Mouse (Mus musculus): ENCODE measurements at regions not wholly inside any gene's neighbourhood (a gene's known extent, or its start where the extent isn't known, plus 50 kb on each side); places are given as distances from the start of the nearest gene placed in this dataset.
"Not testable (repeated sequence)": the region's sequence is repeated elsewhere in the genome, so short reads cannot be mapped to it uniquely, and the experiment has no call there.

DNA sequence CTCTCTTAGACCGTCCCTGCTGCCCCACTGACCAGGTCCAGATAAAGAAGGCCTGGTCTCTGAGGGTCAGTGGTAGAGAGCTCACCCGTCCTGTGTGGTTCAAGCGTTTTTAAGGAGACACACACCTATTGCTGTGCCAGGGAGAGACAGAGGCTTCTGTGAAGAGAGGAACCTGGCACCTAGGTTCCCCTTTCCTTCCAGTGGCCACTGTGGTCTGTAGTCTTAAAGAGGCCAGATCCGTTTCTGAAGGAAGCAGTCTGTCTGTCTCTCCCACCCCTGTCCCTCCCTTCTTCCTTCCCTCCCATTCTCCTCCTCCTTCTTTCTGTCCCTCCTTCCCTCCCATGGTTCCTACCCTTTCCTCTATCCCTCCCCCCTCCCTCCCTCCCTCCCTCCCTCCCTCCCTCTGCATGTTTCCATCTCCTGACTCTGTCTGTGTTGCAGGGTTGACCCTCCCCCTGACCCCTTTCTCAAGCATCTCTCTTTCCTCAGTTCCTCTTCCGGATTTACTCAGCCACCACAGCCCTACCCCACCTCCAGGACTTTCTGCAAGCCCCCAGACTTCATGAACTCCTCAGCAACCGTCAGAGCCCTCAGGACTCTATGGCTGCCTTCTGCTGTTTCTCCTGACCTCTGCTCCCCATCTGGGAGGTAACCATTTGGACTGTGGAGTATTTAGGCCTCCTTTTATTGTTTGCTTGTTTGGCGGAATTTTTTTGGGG is 100.1 kb upstream of the Ubl3 start:
- no peak for DNase-seq (ENCODE audit: low read depth, low spot score)

DNA sequence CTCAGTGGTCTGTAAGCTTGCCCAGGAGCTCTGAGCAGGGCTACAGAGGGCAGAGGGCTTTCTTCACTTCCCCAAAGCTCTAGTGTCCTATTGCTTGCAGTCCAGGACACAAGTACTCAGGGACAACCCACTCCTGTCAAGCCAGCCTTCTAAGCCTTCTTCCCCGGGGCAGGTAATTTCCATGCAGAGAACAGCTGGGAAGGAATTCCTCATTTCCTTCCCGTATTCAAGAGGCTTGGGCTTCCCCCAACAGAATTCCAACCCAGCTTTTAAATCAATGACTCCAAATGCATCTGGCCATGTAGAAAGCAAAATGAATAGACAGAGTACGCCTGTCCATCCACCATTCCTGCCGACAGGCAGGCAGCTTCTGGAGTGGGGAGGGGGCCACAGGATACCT is 99.1 kb upstream of the Ubl3 start:
- no peak for DNase-seq (ENCODE audit: low read depth, low spot score)

DNA sequence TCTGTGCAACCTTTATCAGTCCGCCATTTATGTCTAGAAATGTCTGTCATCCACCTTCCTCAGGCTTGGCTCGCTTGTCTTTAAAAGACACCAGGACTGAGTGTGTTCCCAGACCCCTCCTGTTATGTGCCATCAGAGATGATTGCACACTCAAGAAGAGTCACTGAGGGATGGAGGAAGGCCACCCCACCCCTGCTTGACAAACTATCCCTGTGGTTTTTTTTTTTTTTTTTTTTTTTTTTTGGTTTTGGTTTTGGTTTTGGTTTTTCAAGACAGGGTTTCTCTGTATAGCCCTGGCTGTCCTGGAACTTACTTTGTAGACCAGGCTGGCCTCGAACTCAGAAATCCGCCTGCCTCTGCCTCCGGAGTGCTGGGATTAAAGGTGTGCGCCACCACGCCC is 97.0 kb upstream of the Ubl3 start:
- not testable (repeated sequence) for DNase-seq (ENCODE audit: low read depth, low spot score)

DNA sequence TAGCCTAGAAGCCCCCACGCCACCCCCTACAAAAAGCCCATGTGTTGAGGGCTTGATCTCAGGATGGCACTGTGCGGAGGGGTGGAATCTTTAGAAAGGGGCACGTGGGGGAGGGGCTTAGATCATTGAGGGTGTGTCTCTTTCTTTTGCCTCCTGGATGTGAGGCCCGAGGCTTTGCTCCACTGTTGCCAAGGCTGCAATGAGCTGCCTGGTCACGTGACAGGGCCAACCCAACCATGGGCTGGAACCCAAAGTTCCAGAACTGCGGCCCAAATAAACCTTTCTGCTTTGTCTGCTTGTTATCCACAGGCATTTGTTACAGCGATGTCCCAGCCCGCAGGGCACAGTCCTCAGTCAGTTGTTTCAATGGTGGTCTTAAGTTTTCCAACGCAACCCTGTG is 96.5 kb upstream of the Ubl3 start:
- DNase-seq (ENCODE audit: low read depth, low spot score): no peak

DNA sequence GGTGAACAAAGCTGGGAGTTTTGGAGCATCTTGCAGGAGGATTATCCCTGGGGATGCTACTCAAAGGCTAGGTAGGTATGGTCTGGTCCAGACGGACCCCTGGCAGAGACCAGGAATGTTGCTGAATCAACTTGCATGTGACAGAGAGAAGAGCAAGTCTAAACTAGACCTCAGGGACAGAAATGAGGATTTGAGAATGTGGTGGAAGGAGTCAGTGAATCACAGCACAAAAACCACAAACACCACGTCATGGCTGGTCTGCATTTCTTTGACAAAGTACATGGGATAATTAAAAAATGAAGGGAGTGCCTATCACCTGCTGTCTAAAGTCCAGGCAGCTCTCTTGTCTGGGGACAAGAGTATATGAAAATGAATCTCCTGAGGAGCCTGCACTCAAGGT is 95.1 kb upstream of the Ubl3 start:
- DNase-seq (ENCODE audit: low read depth, low spot score): peak; percentile 69

DNA sequence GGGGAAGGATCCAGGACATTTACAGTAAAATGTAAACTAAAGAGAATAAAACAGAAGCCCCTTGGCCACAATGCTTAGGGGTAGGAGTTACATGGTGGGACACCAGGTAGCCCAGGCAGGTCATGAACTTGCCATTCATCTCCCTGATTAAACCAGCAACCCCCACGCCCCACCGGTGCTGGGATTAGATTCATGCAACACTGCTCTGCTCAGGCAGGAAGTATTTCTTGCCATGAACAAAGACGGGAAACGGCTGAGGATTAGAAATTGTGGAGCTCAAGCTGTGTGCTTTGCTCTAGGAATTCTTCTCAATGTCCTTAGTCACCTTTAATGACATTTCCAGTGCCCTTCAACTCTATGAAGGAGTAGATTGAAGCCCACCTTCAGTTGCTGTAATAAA is 93.2 kb upstream of the Ubl3 start:
- no peak for DNase-seq (ENCODE audit: low read depth, low spot score)

DNA sequence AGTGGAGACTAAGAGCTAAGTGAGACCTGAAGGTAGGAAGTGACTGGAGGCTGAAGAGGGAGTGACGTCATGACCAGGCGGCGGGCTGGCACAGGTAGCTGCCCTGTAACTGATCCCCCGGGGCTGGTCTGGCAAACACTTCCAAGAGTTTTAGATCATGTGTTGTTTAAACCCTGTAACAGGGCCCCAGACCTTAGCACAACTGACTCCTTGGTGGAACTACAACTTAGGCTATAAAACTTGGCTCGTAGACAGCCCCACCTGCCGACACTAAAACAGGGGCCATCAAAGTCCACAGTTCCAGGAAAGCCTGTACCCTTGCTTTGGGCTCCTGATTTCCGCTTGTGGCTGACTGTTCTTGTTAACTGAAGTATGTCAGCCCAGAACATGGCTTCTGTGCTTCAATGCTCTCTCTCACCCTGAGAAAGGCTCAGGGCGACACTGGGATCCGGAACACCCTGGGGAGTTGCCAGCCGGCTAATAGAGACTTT is 92.6 kb upstream of the Ubl3 start:
- DNase-seq (ENCODE audit: low read depth, low spot score): no peak

DNA sequence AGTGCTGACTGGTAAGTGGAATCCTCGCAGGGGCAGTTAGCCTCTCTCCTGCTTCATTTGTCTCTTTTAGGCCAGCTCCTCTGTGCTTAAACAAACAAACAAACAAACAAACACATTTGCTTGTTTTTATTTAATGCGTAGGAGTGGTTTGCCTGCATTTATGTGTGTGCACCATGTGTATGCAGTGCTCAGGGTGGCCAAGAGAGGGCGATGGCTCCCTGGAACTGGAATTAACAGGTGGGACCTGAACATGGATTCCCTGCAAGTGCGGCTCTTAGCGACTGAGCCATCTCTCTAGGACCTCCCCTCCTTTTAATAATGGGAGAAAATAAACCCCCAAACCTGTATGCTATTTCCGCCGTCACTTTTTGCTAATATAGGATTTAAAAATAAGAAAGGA is 91.8 kb upstream of the Ubl3 start:
- no peak for DNase-seq (ENCODE audit: low read depth, low spot score)

DNA sequence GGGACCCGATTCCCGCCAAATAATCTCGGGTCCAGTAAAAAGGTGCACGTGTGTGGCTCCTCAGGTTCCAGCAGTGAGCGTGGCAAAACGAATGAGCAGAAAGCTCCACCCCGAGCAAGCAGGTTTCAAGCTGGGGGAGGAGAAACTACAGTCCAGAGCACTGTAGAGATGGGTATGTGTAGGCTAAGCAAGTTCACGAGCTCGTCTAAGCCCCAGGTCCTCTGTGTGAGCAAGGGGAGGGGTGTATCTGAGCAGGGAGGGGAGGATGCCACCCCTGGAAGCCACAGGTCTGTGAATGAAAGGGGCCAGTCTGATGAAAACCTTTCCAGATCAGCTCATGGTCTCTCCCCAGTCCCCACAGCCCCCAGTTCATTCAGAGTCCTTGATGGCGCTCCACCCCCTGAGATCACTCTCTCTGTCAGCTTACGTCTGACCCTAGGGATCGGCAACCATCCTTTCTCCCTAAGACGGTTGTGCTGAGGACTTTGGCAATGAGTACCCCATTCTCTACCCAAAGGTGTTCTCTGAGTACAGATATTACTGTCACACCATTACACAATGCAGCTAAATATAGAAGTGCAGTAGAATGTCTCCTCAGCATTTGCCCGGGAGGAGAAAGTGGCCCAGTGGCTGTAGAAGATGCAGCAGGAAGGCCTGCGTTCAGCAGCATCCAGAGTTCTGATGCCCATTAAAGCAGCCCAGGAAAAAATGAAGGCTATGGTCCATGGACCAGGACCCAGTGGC is 89.2 kb upstream of the Ubl3 start:
- DNase-seq (ENCODE audit: low read depth, low spot score): no peak

DNA sequence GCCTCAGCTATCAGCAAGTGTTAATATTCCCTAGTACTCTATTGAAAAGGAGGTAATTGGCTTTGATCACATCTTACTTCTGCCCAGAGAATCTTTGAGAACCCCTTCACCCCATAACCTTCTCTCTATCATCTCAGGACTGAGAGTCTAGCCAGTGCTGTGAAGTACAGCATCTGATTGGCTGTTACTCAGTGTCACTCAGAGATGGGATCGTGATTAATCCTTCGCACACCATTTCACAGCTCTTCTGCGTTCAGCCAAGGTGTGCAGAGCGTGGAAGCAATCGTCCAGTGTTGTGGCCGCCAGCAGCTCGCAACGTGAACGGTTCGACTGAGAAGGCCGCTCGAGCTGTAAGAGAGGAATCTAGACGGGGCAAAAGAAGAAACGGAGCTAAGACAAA is 87.9 kb upstream of the Ubl3 start:
- DNase-seq (ENCODE audit: low read depth, low spot score): no peak

DNA sequence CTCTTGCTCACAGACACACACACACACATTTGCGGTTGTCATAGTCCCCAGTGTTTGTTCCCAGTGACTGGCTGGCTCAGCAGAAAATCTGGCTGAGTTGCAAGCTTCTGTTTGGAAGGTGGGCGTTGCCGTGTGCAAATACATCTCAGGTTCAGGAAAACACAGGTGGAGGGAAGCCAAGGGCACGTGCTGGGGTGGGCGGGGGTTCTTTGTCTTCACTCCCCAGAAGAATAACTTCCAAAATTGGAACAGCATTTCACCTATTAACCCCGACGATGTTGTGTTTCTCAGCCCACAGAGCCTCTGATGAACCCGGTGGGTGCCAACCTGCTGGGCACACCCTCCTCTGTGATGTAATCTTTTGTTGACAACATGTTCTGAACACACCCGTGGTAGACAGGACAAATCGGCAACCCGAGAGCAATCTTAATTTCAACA is 82.3 kb upstream of the Ubl3 start:
- no peak for DNase-seq (ENCODE audit: low read depth, low spot score)

DNA sequence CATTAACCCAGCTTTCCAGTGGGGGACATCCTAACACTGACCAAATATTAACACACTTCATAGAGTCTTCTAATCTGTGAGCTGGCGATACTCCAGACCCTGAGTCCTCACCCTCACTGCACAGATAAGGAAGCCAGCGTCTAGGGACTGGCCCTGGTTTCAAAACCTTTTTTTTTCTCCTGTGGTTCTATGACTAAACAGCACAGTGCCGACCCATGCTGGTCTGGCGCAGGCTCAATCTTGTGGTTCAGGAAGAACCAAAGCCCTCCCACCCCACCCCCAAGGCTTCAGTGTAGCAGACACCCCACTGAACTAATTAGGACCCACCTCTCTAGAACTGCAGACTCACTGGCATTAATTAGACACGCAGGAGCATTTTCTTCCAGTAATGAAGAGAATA is 81.4 kb upstream of the Ubl3 start:
- DNase-seq (ENCODE audit: low read depth, low spot score): peak; percentile 89

DNA sequence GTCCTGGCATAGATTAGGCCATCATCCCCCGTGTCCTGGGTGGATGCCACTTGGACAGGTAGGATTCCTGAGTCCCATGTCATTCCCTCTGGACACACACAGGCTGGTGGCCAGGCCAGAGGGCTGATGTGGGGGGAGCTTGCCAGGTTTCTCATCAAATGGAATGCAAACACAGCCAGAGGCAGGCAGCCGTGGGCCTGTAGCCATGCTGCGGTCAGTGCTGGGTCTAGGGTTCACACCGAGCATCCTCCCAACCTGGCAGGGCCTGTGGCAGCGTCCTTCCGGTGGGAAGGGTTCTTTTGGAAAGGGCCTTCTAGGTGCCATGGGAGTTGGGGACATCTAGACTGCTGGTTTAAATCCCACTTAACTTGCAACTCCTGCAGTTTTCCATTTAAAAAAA is 80.7 kb upstream of the Ubl3 start:
- peak; percentile 90 for DNase-seq (ENCODE audit: low read depth, low spot score)

DNA sequence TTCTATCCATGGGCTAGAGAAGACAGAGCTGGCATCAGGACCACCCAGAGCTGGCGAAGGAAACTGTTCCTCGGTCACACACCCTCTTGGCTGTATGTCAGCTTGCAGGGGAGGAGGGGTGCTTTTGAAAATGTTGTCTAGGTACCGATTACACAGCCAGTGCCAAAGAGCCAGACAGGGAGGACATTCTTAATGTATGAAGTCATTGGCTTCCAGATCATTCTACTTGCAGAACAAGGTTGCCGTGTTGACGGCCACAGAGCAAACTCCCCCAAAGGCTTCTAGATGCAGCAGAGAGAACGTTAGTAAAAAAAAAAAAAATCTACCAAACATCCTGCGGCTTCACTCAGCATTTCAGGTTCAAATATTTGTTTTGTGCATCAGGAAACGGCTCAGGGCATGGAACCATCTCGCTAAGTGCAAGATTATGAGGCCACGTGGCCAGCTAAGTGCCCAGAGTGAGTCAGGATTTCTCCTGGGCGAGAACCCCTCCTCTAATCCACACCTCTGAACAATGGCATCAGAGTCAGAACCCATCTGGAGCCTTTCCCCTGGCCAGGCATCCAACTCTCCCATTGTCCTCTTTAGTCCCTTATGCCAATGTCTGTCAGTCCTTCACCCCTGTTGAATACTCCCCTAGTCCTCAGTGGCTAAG is 80.1 kb upstream of the Ubl3 start:
- peak; percentile 79 for DNase-seq (ENCODE audit: low read depth, low spot score)

DNA sequence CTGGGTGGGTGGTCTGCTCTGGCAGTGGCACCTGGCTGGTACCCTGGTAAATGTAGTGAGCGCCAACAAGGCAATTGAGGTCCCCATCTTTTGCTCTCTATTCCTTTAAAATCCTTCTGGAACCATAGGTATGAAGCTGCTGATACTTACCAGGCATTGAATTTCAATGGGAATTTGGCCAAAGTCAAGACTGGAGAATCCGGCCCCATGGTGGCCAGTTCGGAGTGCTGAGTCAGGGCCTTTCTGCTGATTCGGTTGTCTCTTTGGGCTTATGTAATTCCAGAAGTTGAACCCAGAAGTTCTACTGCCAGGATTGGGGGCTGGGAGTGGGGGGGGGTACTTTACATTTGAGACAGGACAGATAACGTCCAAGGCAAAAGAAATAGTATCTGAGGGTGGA is 79.0 kb upstream of the Ubl3 start:
- peak; percentile 66 for DNase-seq (ENCODE audit: low read depth, low spot score)

DNA sequence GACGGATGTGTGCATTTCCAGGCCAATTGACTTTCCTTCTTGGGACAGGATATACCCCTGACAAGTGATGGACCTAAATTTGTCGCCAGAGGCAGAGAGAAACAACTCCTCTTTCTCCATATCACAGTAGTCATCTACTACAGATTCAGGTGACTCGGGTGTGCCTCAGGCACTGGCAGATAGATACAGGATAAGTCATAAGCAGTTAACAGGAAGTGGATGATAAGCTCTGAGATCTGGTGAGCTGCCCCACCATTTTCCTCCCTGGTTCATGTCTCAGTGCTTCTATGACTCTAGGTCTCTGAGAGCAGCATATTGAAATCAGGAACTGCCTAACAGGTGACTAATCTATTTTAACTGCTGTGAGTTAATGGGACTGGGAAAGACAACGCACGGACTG is 73.4 kb upstream of the Ubl3 start:
- DNase-seq (ENCODE audit: low read depth, low spot score): peak; percentile 42

DNA sequence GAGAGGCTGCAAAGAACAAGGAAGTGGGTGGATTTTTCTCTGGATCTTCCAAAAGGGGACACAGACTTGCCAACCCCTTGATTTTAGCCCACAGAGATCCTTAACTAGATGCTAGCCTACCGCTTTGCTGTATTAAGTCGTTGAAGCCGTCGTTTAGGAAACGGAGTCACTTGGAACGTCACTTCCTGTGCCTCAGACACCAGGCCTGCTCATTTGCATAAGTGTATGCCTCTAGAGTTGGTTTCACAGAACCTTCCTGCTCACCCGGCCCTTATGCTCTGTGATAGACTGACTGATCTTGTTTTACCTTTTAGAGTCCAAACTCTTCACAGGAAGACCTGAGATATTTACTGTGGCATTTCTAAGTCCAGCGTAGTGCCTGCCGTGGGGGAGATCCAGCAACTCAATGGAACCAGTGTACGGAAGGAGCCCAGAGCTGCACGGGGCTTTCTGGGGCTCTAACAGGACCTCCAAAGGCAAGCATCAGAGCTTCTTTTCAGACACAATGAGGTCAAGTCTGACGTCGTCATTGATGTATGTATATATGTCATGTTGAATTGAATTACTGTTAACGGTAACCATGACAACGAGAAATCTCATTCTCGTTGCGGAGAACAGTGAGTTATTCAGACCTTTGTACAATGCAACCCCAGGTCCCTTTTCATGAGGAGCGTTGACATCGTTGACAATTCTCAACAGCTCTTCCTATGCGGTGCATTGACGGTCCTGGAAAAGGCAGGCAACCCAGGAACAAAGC is 72.2 kb upstream of the Ubl3 start:
- no peak for DNase-seq (ENCODE audit: low read depth, low spot score)

DNA sequence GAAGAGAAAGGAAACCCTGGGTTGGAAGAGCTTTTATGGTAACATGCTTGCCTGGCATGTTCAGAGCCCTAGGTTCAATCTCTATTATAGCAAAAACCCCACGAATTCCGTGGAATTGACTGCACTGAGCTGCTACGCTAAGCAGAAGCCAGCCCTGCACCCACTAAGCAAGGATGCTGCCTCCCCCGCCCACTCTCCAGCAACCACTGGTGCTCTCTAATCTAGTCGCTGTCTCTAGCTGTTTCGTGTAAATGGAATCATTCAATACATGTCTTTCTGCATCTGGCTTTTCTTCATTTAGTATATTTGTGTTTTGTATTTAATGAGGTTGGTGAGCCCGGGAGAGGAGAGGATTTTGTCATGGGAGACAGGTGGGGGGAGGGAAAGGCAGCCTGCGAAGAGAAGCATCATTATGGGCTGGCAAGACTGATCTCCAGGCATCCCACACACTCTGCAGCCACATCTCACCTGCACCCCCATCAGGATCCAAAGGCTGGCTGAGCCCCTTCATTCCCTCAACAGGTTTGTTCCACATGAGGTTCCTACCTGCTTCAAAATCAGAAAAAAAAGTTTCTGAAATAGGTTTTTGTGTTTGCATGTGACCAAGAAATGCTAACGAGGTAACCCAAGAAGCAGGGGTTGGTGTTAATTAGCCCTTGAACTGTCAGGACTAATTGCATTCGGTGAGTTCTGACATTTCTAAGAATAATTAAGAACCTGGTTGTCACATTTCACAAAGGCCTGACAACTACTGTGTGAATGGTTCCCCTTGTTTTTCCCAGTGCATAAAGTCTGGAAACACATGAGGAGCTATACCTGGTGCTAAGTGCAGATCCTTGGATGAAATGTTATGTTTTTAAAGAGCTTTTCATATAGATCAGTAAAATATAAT is 68.6 kb upstream of the Ubl3 start:
- no peak for DNase-seq (ENCODE audit: low read depth, low spot score)

DNA sequence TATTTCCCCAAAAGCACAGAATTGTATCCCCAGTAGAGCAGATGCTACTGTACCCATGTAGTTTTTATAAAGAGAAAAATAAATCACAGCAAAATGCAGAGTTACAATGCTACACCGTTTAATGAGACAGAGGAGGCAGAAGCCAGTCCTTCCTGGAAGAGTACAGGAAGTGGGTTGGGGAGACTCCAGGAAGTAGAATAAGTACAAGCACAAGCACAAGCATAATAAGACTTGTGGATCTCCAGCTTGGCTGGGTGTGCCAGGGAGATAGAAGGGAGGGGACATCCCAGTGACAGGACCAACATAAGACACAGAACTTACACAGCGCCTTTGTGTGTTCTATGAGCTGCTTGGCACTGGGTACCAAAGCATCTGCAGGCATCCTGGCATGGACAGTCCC is 67.3 kb upstream of the Ubl3 start:
- no peak for DNase-seq (ENCODE audit: low read depth, low spot score)

DNA sequence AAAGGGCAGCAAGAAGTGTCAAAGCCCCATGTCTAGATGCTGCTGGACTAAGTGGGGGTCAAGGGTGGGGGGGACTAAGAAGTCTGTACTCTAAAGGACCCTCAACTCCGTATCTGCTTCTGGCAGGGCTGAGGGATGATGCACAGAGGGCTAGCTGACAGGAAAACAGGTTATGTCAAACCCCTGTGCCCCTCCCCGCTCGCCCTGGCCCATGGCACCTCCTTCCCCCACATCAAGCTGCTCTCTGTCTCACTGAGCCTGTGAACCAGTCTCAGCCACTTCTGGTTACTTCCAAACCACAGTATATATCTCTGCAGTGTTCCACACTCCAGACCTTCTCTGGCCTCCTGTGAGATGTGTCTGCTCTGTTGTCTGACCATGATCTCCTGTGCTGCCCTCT is 63.8 kb upstream of the Ubl3 start:
- no peak for DNase-seq (ENCODE audit: low read depth, low spot score)
